Mouse (Mus musculus): Measurements from ENCODE around the gene Dnah6. TPM values are rescaled to one million over a fixed set of nuclear protein-coding genes. Genes with fewer than 3 reads are reported as not detected.

Gene Dnah6
- total RNA-seq, 2 experiments from 2014 or later: 0.08 to 0.11 TPM

GRCm38 (mm10) chr6:72989028-72989736 lies 232.3 kb downstream of the Dnah6 start:
- intact Hi-C loops (cut with DNase I): no loop called here
- no peak for DNase-seq (ENCODE audit: low spot score)

DNA sequence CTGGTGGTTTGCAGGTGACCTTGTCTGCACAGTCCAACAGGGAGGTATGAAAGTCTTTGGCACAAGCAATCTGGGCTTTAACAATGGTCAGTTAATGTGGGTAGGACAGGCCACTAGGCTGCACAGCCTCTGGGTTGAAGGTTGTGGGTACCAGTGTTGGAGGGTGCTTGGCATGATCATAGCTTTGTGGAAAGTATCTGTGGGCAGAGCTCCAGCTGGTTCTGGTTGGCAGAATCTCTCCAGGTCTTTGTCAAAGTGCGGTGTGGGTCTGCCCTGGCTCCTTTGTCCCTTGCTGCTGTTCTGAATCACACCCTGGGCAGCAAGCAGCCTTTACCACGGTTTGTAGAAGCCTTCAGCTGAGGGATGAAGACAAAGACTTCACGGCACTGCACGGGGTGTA lies 238.9 kb downstream of the Dnah6 start:
- intact Hi-C loops (cut with DNase I): no loop called here
- no peak for DNase-seq (ENCODE audit: low spot score)

DNA sequence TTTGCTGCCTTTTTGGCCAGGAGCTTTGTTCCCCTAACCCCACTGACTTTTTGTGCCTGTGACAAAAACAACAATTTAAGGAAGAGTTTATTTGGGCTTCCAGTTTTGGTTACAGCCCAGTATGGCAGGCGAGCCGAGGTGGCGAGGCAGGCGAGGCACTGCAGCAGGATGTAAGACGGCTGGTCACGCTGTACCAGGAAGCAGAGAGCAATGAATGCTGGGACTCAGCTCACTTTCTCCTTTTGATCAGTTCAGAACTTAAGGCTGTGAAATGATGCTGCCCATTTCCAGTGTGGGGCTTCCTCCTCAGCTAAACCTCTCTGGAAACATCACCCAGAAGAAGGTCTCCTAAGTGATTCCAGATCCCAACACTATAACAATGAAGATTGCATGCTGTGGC lies 239.6 kb downstream of the Dnah6 start:
- no peak for DNase-seq (ENCODE audit: low spot score)
- intact Hi-C loops (cut with DNase I): loop anchor here (2.0 kb wide), 1 partner anchor 23 kb away; the partner anchor contains the start of gene Tmsb10

GRCm38 (mm10) chr6:72981124-72981651 lies 240.3 kb downstream of the Dnah6 start:
- intact Hi-C loops (cut with DNase I): loop anchor here (2.0 kb wide), 1 partner anchor 22 kb away; the partner anchor contains the start of gene Tmsb10
- peak; percentile 52 for DNase-seq (ENCODE audit: low spot score)

- DNase-seq (ENCODE audit: low spot score): no peak
- intact Hi-C loops (cut with DNase I): no loop called here
Observed at GRCm38 (mm10) chr6:72976866-72977265, 244.6 kb downstream of the Dnah6 start.

- intact Hi-C loops (cut with DNase I): no loop called here
- DNase-seq (ENCODE audit: low spot score): no peak
Observed at GRCm38 (mm10) chr6:72971074-72971473, 250.4 kb downstream of the Dnah6 start.

DNA sequence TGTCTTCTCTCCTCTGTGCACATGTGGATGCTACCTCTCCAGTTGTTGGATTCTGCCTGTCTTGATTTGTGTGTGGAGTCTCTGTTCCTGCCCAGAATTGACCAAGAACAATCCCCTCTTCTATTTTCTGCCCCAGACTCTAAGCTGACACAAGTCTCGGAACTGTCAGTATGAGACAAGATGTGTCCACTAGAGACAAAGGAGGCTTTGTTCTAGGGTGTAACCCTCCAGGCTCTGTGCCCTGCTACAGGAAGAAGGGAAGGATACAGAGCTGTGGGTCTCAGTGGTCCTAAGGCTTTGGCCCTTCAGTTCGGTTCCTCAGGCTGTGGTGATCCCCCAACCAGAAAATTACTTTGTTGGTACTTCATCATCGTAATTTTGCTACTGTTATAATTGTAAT lies 251.7 kb downstream of the Dnah6 start:
- intact Hi-C loops (cut with DNase I): no loop called here
- DNase-seq (ENCODE audit: low spot score): no peak

Other genes starting within 250 kb of the Dnah6 start
- gene Suclg1, start 26.7 kb upstream of the Dnah6 start, total RNA-seq (2021): 100 to 1,000 TPM; 581 TPM
- not detected for gene 4931417E11Rik, start 248.0 kb upstream of the Dnah6 start, total RNA-seq (2021)